Mouse (Mus musculus): Measurements from ENCODE around the gene Mia2. TPM values are rescaled to one million over a fixed set of nuclear protein-coding genes. Genes with fewer than 3 reads are reported as not detected.

Mia2 gene
- total and polyA plus RNA-seq, 3 experiments = 103 to 175 TPM; not detected in 1

DNA sequence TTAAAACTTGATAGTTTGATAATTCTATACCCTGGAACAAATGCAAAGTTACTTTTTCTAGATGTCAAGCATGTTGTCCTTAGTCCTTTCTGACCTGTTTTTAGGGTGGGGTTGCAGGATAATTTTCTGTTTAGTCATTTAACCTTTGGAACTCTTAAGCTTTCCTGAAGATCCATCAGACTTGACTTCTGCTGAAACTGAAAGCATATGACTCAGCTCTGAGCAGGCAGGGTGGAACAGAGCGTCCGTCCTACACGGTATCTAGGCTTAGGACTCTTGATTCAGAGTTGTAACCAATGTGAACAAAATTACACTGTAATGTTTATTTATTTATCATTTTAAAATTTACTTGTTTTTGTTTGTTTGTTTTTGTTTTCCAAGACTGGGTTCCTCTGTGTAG, 17.7 kb upstream of the Mia2 start:
- no peak for TF ChIP-seq KAT2A (conservative IDR thresholded peaks at IDR 0.05; ENCODE audit: low read depth, low read length)
- no peak for DNase-seq (ENCODE audit: low read depth, low spot score)
- Histone ChIP-seq H3K4me1 (ENCODE audit: control insufficient read depth in 1 of 2, insufficient read depth in 2 of 2, low read length in 2 of 2) (no peaks in the 10 kb centered on the region), H3K27me3 (ENCODE audit: control insufficient read depth in 1 of 2, insufficient read depth in 2 of 2, low read length in 2 of 2) (no peaks in the 10 kb centered on the region), H3K4me3 (ENCODE audit: control insufficient read depth in 1 of 2, insufficient read depth in 1 of 2, low read depth in 2 of 2, low read length in 2 of 2) (no peak overlapping the region), H3K9ac (ENCODE audit: control insufficient read depth, low read depth, low read length, poor library complexity, severe bottlenecking) (no peak overlapping the region), H3K27ac (ENCODE audit: control insufficient read depth, low read depth, low read length) (no peak overlapping the region), H3K36me3 (ENCODE audit: control insufficient read depth in 1 of 2, insufficient read depth in 2 of 2, low read length in 2 of 2) (peaks cover 2 to 5% of the 10 kb centered on the region in 2 experiments), H3K79me2 (ENCODE audit: control insufficient read depth, insufficient read depth, low read length, poor library complexity) (no peaks in the 10 kb centered on the region), H3K9me3 (replicated peaks; ENCODE audit: insufficient read depth, low read length) (no peaks in the 10 kb centered on the region)

GRCm38 (mm10) chr12:59080461-59080860, 15.1 kb upstream of the Mia2 start:
- H3K9me3 ChIP-seq (replicated peaks; ENCODE audit: insufficient read depth, low read length) = no peaks in the 10 kb centered on the region
- TF ChIP-seq NRF1 (IDR thresholded peaks at IDR 0.05; ENCODE audit: insufficient read depth, low read depth, low read length, poor library complexity, severe bottlenecking) (no peak), UBTF (IDR thresholded peaks at IDR 0.05; ENCODE audit: borderline replicate concordance, insufficient read depth, low read depth, low read length) (no peak), EP300 (IDR thresholded peaks at IDR 0.05; ENCODE audit: low read depth in 1 of 2, low read length in 2 of 2) (no peak), KAT2A (conservative IDR thresholded peaks at IDR 0.05; ENCODE audit: low read depth, low read length) (no peak), ELF1 (IDR thresholded peaks at IDR 0.05; ENCODE audit: low read depth, low read length) (no peak), MYB (IDR thresholded peaks at IDR 0.05; ENCODE audit: low read depth, low read length) (no peak), NELFE (IDR thresholded peaks at IDR 0.05; ENCODE audit: low read depth, low read length) (no peak), CTCF (IDR thresholded peaks at IDR 0.05 in 2 of 3, conservative IDR thresholded peaks at IDR 0.05 in 1 of 3; ENCODE audit: control insufficient read depth in 1 of 3, insufficient read depth in 1 of 3, low read depth in 2 of 3, low read length in 3 of 3, poor library complexity in 1 of 3, severe bottlenecking in 1 of 3) (no peak), E2F4 (IDR thresholded peaks at IDR 0.05; ENCODE audit: borderline replicate concordance, low read depth, low read length) (no peak), GABPA (IDR thresholded peaks at IDR 0.05; ENCODE audit: low read depth, low read length) (no peak), HCFC1 (IDR thresholded peaks at IDR 0.05; ENCODE audit: low read depth, low read length) (no peak), POLR2AphosphoS2 (IDR thresholded peaks at IDR 0.05; ENCODE audit: low read length) (no peak), MEF2A (IDR thresholded peaks at IDR 0.05; ENCODE audit: extremely low read depth, insufficient replicate concordance, low read depth, low read length, poor library complexity, severe bottlenecking) (no peak), MXI1 (IDR thresholded peaks at IDR 0.05; ENCODE audit: low read depth, low read length) (no peak)
- H3K27ac ChIP-seq (ENCODE audit: control insufficient read depth, low read depth, low read length) = no peak overlapping the region
- H3K4me3 ChIP-seq (ENCODE audit: control insufficient read depth in 1 of 2, insufficient read depth in 1 of 2, low read depth in 2 of 2, low read length in 2 of 2) = no peak overlapping the region
- no peak for DNase-seq (ENCODE audit: low read depth, low spot score)
- H3K9ac ChIP-seq (ENCODE audit: control insufficient read depth, low read depth, low read length, poor library complexity, severe bottlenecking) = no peak overlapping the region
- H3K79me2 ChIP-seq (ENCODE audit: control insufficient read depth, insufficient read depth, low read length, poor library complexity) = no peaks in the 10 kb centered on the region
- no peaks in the 10 kb centered on the region for H3K4me1 ChIP-seq (ENCODE audit: control insufficient read depth in 1 of 2, insufficient read depth in 2 of 2, low read length in 2 of 2)
- H3K27me3 ChIP-seq (ENCODE audit: control insufficient read depth in 1 of 2, insufficient read depth in 2 of 2, low read length in 2 of 2) = no peaks in the 10 kb centered on the region
- no peaks in the 10 kb centered on the region for H3K36me3 ChIP-seq (ENCODE audit: control insufficient read depth in 1 of 2, insufficient read depth in 2 of 2, low read length in 2 of 2)

DNA sequence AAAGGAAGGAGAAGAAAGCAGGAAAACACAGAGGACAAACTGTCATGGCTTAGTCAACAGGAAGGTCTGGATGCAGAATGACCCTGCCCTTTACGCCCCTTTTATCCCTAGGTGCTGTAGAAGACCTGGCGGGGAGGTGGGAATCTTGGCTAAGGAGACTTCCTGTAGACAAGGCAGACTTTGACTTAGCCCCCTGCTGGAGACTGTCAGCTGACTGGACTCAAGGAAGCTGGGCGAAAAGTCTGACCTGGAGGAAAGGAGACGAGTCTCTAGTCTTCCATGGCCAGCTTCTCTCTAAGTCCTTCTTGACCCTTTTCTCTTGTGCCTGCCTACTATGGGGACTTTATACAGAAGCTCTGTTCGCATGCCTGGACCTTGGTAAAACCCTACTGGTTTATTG, 11.2 kb upstream of the Mia2 start:
- Histone ChIP-seq H3K27ac (ENCODE audit: control insufficient read depth, low read depth, low read length) (no peak overlapping the region), H3K36me3 (ENCODE audit: control insufficient read depth in 1 of 2, insufficient read depth in 2 of 2, low read length in 2 of 2) (no peaks in the 10 kb centered on the region), H3K4me1 (ENCODE audit: control insufficient read depth in 1 of 2, insufficient read depth in 2 of 2, low read length in 2 of 2) (0 out of 4 replicates have a peak, but pooled peaks cover 0 to 5% of the 10 kb centered on the region in 2 experiments), H3K79me2 (ENCODE audit: control insufficient read depth, insufficient read depth, low read length, poor library complexity) (no peaks in the 10 kb centered on the region), H3K9ac (ENCODE audit: control insufficient read depth, low read depth, low read length, poor library complexity, severe bottlenecking) (no peak overlapping the region), H3K27me3 (ENCODE audit: control insufficient read depth in 1 of 2, insufficient read depth in 2 of 2, low read length in 2 of 2) (no peaks in the 10 kb centered on the region), H3K4me3 (ENCODE audit: control insufficient read depth in 1 of 2, insufficient read depth in 1 of 2, low read depth in 2 of 2, low read length in 2 of 2) (no peak overlapping the region), H3K9me3 (replicated peaks; ENCODE audit: insufficient read depth, low read length) (no peaks in the 10 kb centered on the region)
- TF ChIP-seq MAZ (IDR thresholded peaks at IDR 0.05; ENCODE audit: low read depth, low read length) = no peak
- TF ChIP-seq KAT2A (conservative IDR thresholded peaks at IDR 0.05; ENCODE audit: low read depth, low read length) = no peak
- TF ChIP-seq GABPA (IDR thresholded peaks at IDR 0.05; ENCODE audit: low read depth, low read length) = no peak
- TF ChIP-seq CTCF (IDR thresholded peaks at IDR 0.05 in 2 of 3, conservative IDR thresholded peaks at IDR 0.05 in 1 of 3; ENCODE audit: control insufficient read depth in 1 of 3, insufficient read depth in 1 of 3, low read depth in 2 of 3, low read length in 3 of 3, poor library complexity in 1 of 3, severe bottlenecking in 1 of 3) = no peak
- no peak for TF ChIP-seq RAD21 (IDR thresholded peaks at IDR 0.05; ENCODE audit: low read depth, low read length)
- no peak for TF ChIP-seq RCOR1 (IDR thresholded peaks at IDR 0.05; ENCODE audit: low read depth, low read length)
- TF ChIP-seq POLR2AphosphoS5 (IDR thresholded peaks at IDR 0.05; ENCODE audit: borderline replicate concordance, low read depth, low read length) = no peak
- no peak for DNase-seq (ENCODE audit: low read depth, low spot score)
